Mouse (Mus musculus) midbrain, embryonic 14.5 days (tissue): ENCODE measurements around the gene Wfdc5. TPM values are rescaled to one million over a fixed set of nuclear protein-coding genes. Genes with fewer than 3 reads are reported as not detected.
A peak's percentile ranks its signal among the peaks of the same experiment; 100 is the strongest.

Experiments used
- ATAC-seq: fragments of 200-750 bp; cut with Nextera tagmentation; 2 replicates; pipeline ENCODE4 v1.8.0; 2017; ENCODE audit warnings: moderate number of reproducible peaks, moderate library complexity; ENCODE audit not compliant: low FRiP score, low TSS enrichment
- DNase-seq: peaks from one replicate; pipeline ENCODE4 v3.0.0-alpha.2; 2015
- H3K27ac ChIP-seq: fragments of 300-500 bp; sonication (generic); replicated peaks from 2 replicates; pipeline ENCODE4 v1.5.1; 2014; ENCODE audit warnings: mild to moderate bottlenecking, low read depth, low read length, moderate library complexity
- H3K27me3 ChIP-seq: fragments of 300-500 bp; sonication (generic); 2 replicates; pipeline ENCODE4 v1.6.1; 2014; ENCODE audit warnings: low read length, control low read depth, mixed read lengths; ENCODE audit not compliant: control insufficient read depth, insufficient read depth
- H3K36me3 ChIP-seq: fragments of 300-500 bp; sonication (generic); 2 replicates; pipeline ENCODE4 v1.6.1; 2014; ENCODE audit warnings: low read length, control low read depth; ENCODE audit not compliant: control insufficient read depth, insufficient read depth
- H3K4me1 ChIP-seq: fragments of 300-500 bp; sonication (generic); 2 replicates; pipeline ENCODE4 v1.6.1; 2014; ENCODE audit warnings: mild to moderate bottlenecking, antibody characterized with exemption, low read length, control low read depth; ENCODE audit not compliant: control insufficient read depth, insufficient read depth
- H3K4me2 ChIP-seq: fragments of 300-500 bp; sonication (generic); 2 replicates; pipeline ENCODE4 v1.6.1; 2014; ENCODE audit warnings: mild to moderate bottlenecking, low read length, moderate library complexity
- H3K4me3 ChIP-seq: fragments of 300-500 bp; sonication (generic); replicated peaks from 2 replicates; pipeline ENCODE4 v1.5.1; 2014; ENCODE audit warnings: low read depth, low read length
- H3K9ac ChIP-seq: fragments of 300-500 bp; sonication (generic); replicated peaks from 2 replicates; pipeline ENCODE4 v1.6.1; 2014; ENCODE audit warnings: mild to moderate bottlenecking, low read length, moderate library complexity
- H3K9me3 ChIP-seq: fragments of 300-500 bp; sonication (generic); 2 replicates; pipeline ENCODE4 v1.6.1; 2016; ENCODE audit warnings: low read length, control low read depth, mixed read lengths; ENCODE audit not compliant: control insufficient read depth
- WGBS: fragments of 180-500 bp; shearing (Covaris S2); extraction: QIAGEN DNeasy Blood & Tissue Kit; methylation state at CpG from one replicate; pipeline ENCODE4 v1.1.7; 2014; 5-methylcytosine and 5-hydroxymethylcytosine counted together
- polyA plus RNA-seq: library from polyadenylated mRNA; unstranded; fragments of >200 nt; fragmentation: Nextera tagmentation; extraction: Ambion mirVana; gene quantifications from 2 replicates; pipeline ENCODE4 v1.2.1, GENCODE M21; 2014

Gene Wfdc5
- polyA plus RNA-seq, 1 experiment from 2014 or later = not detected

- Histone ChIP-seq H3K27ac (no peak overlapping the region), H3K9me3 (no peaks in the 10 kb centered on the region), H3K9ac (no peak overlapping the region), H3K36me3 (no peaks in the 10 kb centered on the region), H3K4me1 (peaks cover 9% of the 10 kb centered on the region; the same call in 1 of the 2 replicates), H3K4me3 (peak overlapping the region; percentile 33), H3K27me3 (peaks cover 59% of the 10 kb centered on the region), H3K4me2 (peak overlapping the region; percentile 57)
- peak; percentile 71 for DNase-seq
- ATAC-seq = no peak
- WGBS = 8% methylated on average over 42 of the region's 42 CpGs
Measured at GRCm38 (mm10) chr2:164168571-164168946, 14.0 kb downstream of the Wfdc5 start.

DNA sequence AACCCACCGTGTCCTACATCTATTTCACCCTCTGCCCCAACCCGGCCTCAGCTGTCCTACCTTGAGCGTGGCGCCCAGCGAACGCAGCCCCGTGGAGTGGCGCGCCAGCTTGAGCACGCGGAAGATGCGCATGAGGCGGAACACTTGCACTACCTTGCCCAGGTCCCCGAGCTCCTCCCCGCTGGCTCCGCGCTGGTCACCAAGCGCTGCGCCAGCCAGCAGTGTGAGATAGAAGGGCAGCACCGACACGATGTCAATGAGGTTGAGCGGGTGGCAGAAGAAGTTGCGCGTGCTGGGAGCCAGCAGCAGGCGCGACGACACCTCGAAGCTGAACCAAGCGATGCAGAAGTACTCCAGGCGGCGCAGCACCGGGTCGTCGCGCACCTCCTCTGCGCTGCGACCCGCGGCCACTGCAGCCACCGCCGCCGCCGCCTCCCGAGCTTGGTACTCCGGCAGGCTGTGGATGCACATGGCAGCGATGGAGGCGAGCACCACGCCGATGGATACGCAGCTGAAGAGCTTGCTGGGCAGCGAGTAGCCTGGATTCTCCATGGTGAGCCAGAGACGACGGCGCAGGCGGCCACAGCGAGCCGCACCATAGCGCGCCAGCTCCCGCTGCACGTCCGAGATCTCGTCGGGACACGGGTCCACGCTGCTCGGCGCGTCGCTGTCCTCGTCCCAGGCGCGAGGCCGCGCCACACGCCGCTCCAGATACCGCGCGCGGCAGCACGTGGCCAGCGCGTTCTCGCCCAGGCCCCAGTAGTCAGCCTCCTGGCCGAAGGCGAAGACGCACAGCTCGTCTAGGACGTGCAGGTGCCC, 14.6 kb downstream of the Wfdc5 start:
- Histone ChIP-seq H3K27ac (no peak overlapping the region), H3K4me2 (peak overlapping the region; percentile 57), H3K4me3 (peak overlapping the region; percentile 33), H3K4me1 (peaks cover 9% of the 10 kb centered on the region; the same call in 1 of the 2 replicates), H3K9me3 (no peaks in the 10 kb centered on the region), H3K27me3 (peaks cover 59% of the 10 kb centered on the region), H3K9ac (peak overlapping the region; percentile 34; the same call in 1 of the 2 replicates), H3K36me3 (no peaks in the 10 kb centered on the region)
- WGBS = 12% methylated on average over 90 of the region's 90 CpGs
- DNase-seq (peak; percentile 58), ATAC-seq (peak; percentile 46)

GRCm38 (mm10) chr2:164164941-164165340, 17.6 kb downstream of the Wfdc5 start:
- DNase-seq (no peak), ATAC-seq (no peak)
- WGBS = 93% methylated on average over 5 of the region's 5 CpGs
- Histone ChIP-seq H3K9me3 (no peaks in the 10 kb centered on the region), H3K9ac (no peak overlapping the region), H3K4me2 (no peak overlapping the region), H3K36me3 (no peaks in the 10 kb centered on the region), H3K4me3 (no peak overlapping the region), H3K27ac (no peak overlapping the region), H3K4me1 (0 out of 2 replicates have a peak, but pooled peaks cover 3% of the 10 kb centered on the region), H3K27me3 (peaks cover 40% of the 10 kb centered on the region)

DNA sequence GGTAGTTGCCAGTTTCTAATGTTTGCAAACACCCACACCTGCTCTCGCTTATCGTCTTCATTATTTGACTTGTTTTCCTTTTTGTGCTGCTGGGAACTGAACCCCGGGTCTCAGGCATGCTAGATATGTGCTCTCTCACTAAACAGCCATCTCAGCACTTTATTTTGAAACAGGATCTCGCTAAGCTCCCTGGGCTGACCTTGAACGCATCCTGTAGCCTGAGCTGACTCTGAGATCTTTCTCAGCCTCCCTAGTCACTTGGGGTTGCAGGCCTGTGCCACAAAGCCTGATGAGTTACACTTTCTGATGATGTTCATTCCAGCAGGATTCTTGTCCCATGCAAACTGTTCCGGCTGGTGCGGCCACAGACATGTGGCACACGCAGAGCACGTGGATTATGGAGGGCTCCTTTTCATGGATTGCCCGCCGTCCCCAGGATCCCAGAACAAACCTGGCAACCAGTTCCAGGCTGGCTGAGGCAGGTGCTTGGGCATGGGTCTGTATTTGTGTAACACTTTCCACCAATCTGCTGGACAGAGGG, 21.0 kb downstream of the Wfdc5 start:
- Histone ChIP-seq H3K4me3 (no peak overlapping the region), H3K4me2 (no peak overlapping the region), H3K4me1 (no peaks in the 10 kb centered on the region), H3K36me3 (peaks cover 5% of the 10 kb centered on the region; the same call in 1 of the 2 replicates), H3K27ac (no peak overlapping the region), H3K9ac (no peak overlapping the region), H3K9me3 (no peaks in the 10 kb centered on the region), H3K27me3 (peaks cover 6% of the 10 kb centered on the region; the same call in 1 of the 2 replicates)
- 85% methylated on average over 11 of the region's 11 CpGs for WGBS
- ATAC-seq = no peak
- no peak for DNase-seq

GRCm38 (mm10) chr2:164158838-164159237, 23.7 kb downstream of the Wfdc5 start:
- H3K4me3 ChIP-seq = no peak overlapping the region
- H3K9me3 ChIP-seq = no peaks in the 10 kb centered on the region
- no peak for DNase-seq
- peaks cover 23% of the 10 kb centered on the region for H3K36me3 ChIP-seq
- H3K27ac ChIP-seq = no peak overlapping the region
- H3K27me3 ChIP-seq = no peaks in the 10 kb centered on the region
- ATAC-seq = no peak
- H3K4me2 ChIP-seq = no peak overlapping the region
- no peaks in the 10 kb centered on the region for H3K4me1 ChIP-seq
- H3K9ac ChIP-seq = no peak overlapping the region
- 95% methylated on average over 2 of the region's 2 CpGs for WGBS

DNA sequence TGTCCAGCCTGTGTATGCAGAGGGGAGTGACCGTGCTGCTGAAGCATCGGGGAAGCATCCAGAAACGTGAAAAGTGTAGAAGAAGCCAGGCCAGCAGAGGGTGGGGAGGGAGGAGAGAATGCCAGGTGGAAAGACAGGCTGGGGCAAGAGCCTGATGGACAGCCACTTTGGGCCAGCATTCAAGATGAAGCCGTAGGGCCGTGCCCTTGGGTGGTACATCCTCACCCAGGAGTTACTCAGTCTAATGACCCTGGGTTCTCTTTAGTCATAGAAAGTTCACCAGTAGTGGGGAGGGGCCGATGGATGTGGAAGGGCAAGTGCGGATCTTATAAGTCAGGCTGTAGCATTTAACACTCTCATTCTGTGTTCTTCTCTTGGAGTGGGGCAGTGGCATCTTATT, 26.4 kb downstream of the Wfdc5 start:
- no peaks in the 10 kb centered on the region for H3K9me3 ChIP-seq
- DNase-seq (no peak), ATAC-seq (no peak)
- H3K27ac ChIP-seq = no peak overlapping the region
- no peaks in the 10 kb centered on the region for H3K27me3 ChIP-seq
- H3K4me1 ChIP-seq = no peaks in the 10 kb centered on the region
- H3K36me3 ChIP-seq = peaks cover 48% of the 10 kb centered on the region
- 93% methylated on average over 7 of the region's 7 CpGs for WGBS
- no peak overlapping the region for H3K4me3 ChIP-seq
- H3K4me2 ChIP-seq = no peak overlapping the region
- H3K9ac ChIP-seq = no peak overlapping the region

GRCm38 (mm10) chr2:164154007-164154406, 28.5 kb downstream of the Wfdc5 start:
- 97% methylated on average over 10 of the region's 10 CpGs for WGBS
- no peak overlapping the region for H3K27ac ChIP-seq
- H3K4me3 ChIP-seq = no peak overlapping the region
- no peak overlapping the region for H3K4me2 ChIP-seq
- no peaks in the 10 kb centered on the region for H3K27me3 ChIP-seq
- DNase-seq (no peak), ATAC-seq (no peak)
- H3K9ac ChIP-seq = no peak overlapping the region
- H3K36me3 ChIP-seq = peaks cover 51% of the 10 kb centered on the region
- no peaks in the 10 kb centered on the region for H3K9me3 ChIP-seq
- H3K4me1 ChIP-seq = no peaks in the 10 kb centered on the region

DNA sequence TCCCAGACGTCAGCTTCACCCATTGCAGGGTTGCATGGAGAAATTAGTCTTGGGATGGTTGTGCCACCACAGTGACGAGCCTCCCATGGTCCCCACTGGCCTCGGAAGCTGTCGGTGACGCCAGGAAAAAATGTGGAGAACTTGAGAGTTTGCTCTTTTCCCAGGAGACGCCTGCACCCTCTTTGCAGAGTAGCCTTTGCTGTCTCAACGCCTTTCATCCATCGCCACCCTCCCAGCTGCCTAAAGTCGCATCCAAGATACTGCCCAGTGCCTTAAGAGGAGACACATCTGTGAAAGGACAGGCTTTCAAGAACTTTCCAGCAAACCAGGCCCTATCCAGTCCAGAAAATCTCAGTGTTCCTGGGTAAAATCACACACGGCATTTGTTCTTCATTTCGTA, 30.2 kb downstream of the Wfdc5 start:
- DNase-seq = no peak
- peaks cover 51% of the 10 kb centered on the region for H3K36me3 ChIP-seq

More for the DNA sequence above, 30.2 kb downstream of the Wfdc5 start:
- Histone ChIP-seq H3K9ac (no peak overlapping the region), H3K4me3 (no peak overlapping the region), H3K27ac (no peak overlapping the region), H3K4me1 (no peaks in the 10 kb centered on the region), H3K27me3 (no peaks in the 10 kb centered on the region), H3K9me3 (no peaks in the 10 kb centered on the region), H3K4me2 (no peak overlapping the region)
- ATAC-seq = no peak
- 95% methylated on average over 11 of the region's 11 CpGs for WGBS
